Mouse (Mus musculus): ENCODE data around the gene Erich4. TPM values are rescaled to one million over a fixed set of nuclear protein-coding genes. Genes with fewer than 3 reads are reported as not detected.

Erich4 gene
- polyA plus RNA-seq, 1 experiment from 2014 or later: not detected

DNA sequence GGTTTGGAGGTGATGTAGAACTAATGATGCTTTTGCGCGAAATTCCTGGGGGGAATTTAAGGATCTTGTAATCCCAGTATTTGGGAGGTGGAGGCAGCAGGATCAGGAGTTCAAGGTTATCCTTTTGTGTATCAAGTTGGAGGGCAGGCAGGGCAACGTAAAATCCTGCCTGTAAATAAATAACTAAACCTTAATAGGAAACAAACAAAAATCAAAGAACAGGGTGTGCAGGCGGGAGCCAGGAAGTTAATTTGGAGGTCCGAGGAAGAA lies 4.0 kb upstream of the Erich4 start:
- H3K36me3 ChIP-seq (ENCODE audit: poor library complexity, severe bottlenecking): peaks cover 9% of the 10 kb centered on the region
- peak overlapping the region; percentile 59 for H3K9ac ChIP-seq
- peak overlapping the region; percentile 63 for H3K4me2 ChIP-seq
- no peaks in the 10 kb centered on the region for H3K9me3 ChIP-seq (replicated peaks)
- no peak for ATAC-seq
- no peak overlapping the region for H3K27ac ChIP-seq
- H3K4me1 ChIP-seq: peaks cover 10% of the 10 kb centered on the region
- WGBS: 23% methylated on average over 5 of the region's 5 CpGs
- H3K4me3 ChIP-seq: peak overlapping the region; percentile 60
- 0 out of 2 replicates have a peak, but pooled peaks cover 7% of the 10 kb centered on the region for H3K27me3 ChIP-seq

DNA sequence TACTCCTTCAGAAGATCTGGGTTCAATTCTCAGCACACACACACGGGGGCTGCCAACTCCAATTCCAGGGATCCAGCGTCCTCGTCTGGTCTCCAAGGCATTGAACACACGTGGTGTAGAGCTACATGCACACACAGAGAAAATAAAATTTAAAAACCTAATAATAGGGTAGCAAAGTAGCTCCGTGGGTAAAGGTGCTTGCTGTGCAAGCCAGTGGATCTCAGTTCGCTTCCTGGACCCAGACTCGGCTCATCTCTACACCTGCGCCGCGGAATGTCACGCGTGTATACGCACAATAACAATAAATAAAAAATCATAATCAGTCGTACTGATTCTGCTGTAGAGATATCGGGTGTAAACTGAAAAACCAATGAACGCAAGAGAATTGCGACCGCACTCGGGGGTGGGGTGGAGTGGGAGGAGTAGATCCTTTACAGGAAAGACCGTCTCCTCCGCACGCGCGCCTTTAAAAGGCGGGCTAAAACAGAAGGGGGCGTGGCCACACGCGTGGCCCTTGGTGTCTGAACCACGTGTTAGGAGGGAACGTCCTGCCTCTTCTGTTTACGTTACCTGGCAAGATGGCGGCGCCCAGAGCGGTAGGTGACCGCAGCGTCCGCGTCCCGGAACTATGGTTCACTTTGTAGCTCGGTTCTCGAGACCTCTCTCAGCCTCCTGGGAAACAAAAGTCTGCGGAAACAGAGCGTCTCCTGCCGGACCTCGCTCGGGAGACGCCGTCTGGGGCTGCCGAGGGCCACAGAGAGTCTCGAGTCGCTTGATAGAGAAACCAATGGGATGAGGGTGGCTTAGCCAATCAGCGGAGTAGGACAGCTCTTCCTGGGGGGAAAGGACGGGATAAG lies 3.4 kb upstream of the Erich4 start, which contains the start of gene Dmac2:
TSS of gene Dmac2 (plus strand) at position 550 of the 857 bp plus-strand sequence.
- Histone ChIP-seq H3K9me3 (replicated peaks) (no peaks in the 10 kb centered on the region), H3K9ac (peak within 1 kb of the TSS; percentile 59), H3K4me1 (peaks cover 10% of the 10 kb centered on the region), H3K4me3 (peak within 1 kb of the TSS; percentile 60), H3K36me3 (ENCODE audit: poor library complexity, severe bottlenecking) (peaks cover 4% of the 10 kb centered on the region), H3K27ac (no peak within 1 kb of the TSS), H3K4me2 (peak within 1 kb of the TSS; percentile 63), H3K27me3 (0 out of 2 replicates have a peak, but pooled peaks cover 7% of the 10 kb centered on the region)
- under 1% methylated on average over 53 of the region's 53 CpGs for WGBS
- ATAC-seq: peak; percentile 96

GRCm38 (mm10) chr7:25617376-25618160 lies 1.9 kb upstream of the Erich4 start:
- H3K9ac ChIP-seq: no peak overlapping the region
- H3K27me3 ChIP-seq: 0 out of 2 replicates have a peak, but pooled peaks cover 7% of the 10 kb centered on the region
- H3K4me1 ChIP-seq: peaks cover 10% of the 10 kb centered on the region
- no peaks in the 10 kb centered on the region; the same call in 1 of the 2 replicates for H3K36me3 ChIP-seq (ENCODE audit: poor library complexity, severe bottlenecking)
- ATAC-seq: no peak
- no peak overlapping the region for H3K27ac ChIP-seq
- WGBS: 87% methylated on average over 10 of the region's 10 CpGs
- H3K9me3 ChIP-seq (replicated peaks): no peaks in the 10 kb centered on the region
- no peak overlapping the region for H3K4me3 ChIP-seq
- H3K4me2 ChIP-seq: no peak overlapping the region

DNA sequence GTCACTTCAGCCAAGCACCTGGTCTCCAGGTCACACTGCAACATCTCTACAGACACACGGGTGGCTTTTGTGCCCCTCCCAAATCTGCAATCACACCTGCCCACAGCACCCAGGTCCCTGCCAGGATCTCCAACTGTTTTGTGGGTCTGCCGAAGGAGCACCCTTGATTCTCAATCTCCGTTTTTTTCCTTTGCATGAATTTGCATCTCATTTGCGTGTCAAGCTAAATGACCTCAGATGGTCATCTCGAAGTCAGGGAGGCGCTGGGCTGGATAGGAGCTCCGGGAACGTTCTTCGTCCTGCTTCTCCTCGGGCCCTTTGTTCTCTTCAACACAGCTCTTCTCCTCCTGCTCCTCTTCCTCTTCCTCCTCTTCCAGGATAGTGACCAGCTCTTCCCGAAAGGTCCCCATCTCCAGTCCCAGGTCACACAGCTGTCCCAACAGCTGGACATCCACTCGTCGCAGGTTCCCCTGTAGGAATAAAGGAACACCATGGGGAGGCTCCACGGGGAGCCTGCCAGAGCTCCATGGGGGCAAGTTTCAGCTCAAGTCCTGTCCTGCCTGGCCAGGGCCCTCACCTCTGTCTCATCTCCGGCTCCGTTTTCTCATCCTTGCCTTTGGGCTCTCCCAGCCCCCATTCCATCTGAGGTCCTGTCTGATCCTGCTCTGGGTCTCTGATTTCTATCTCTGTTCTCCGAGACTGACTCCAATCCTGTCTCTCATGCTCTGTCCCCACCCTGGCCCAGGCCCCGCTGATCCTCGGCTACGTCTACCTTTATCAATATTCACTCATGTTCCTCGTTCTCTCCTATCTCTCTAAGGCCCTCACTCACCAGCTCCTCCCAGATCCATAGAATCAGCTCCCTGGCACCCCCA lies 624 bp downstream of the Erich4 start:
- no peaks in the 10 kb centered on the region for H3K36me3 ChIP-seq (ENCODE audit: poor library complexity, severe bottlenecking)
- H3K4me2 ChIP-seq: no peak overlapping the region
- 0 out of 2 replicates have a peak, but pooled peaks cover 7% of the 10 kb centered on the region for H3K27me3 ChIP-seq
- H3K4me3 ChIP-seq: no peak overlapping the region
- H3K27ac ChIP-seq: no peak overlapping the region
- no peak overlapping the region for H3K9ac ChIP-seq
- WGBS: 72% methylated on average over 21 of the region's 21 CpGs
- H3K9me3 ChIP-seq (replicated peaks): no peaks in the 10 kb centered on the region
- peaks cover 9% of the 10 kb centered on the region for H3K4me1 ChIP-seq
- no peak for ATAC-seq

DNA sequence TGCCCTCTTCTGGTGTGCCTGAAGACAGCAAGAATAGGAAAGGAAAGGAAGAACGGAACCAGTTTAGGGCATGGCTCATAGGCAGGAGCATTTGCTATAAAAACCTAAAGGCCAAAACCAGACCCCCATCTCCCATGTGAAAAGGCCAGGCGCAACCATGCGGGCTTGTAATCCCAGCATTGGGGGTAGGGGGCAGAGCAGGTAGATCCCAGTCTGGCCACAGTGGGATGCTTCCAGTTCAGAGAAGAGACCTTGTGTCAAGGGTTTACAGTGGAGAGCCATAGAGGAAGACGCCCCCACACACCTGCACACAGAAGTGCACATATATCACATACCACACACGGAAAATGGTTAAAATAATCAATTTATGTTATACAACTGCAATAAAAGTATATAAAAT lies 1.6 kb downstream of the Erich4 start:
- Histone ChIP-seq H3K27me3 (0 out of 2 replicates have a peak, but pooled peaks cover 7% of the 10 kb centered on the region), H3K9me3 (replicated peaks) (no peaks in the 10 kb centered on the region), H3K4me3 (no peak overlapping the region), H3K9ac (no peak overlapping the region), H3K4me2 (no peak overlapping the region), H3K4me1 (0 out of 2 replicates have a peak, but pooled peaks cover 3% of the 10 kb centered on the region), H3K27ac (no peak overlapping the region), H3K36me3 (ENCODE audit: poor library complexity, severe bottlenecking) (no peaks in the 10 kb centered on the region)
- ATAC-seq: no peak
- 80% methylated on average over 5 of the region's 5 CpGs for WGBS

DNA sequence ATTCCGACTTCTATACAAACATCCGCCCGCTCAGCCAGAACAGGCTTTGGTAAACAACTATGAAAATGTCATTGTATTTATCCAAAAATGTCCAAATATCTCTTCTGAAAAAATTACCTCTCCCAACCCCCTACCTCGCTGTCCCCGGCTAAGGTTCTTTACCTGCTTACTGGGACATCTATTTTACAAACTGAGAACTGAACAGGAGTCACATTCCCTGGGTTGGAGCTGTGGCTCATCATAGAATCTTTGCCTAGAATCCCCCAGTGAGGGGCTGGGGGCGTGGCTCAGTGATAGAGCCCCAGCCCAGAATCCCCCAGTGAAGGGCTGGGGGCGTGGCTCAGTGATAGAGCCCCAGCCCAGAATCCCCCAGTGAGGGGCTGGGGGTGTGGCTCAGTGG lies 4.2 kb downstream of the Erich4 start:
- WGBS: 31% methylated on average over 7 of the region's 7 CpGs
- Histone ChIP-seq H3K4me3 (no peak overlapping the region), H3K4me2 (no peak overlapping the region), H3K9me3 (replicated peaks) (no peaks in the 10 kb centered on the region), H3K4me1 (no peaks in the 10 kb centered on the region), H3K27me3 (no peaks in the 10 kb centered on the region), H3K9ac (no peak overlapping the region), H3K27ac (no peak overlapping the region), H3K36me3 (ENCODE audit: poor library complexity, severe bottlenecking) (no peaks in the 10 kb centered on the region)
- no peak for ATAC-seq

- Histone ChIP-seq H3K27me3 (no peaks in the 10 kb centered on the region), H3K9me3 (replicated peaks) (no peaks in the 10 kb centered on the region), H3K4me2 (no peak overlapping the region), H3K27ac (no peak overlapping the region), H3K36me3 (ENCODE audit: poor library complexity, severe bottlenecking) (no peaks in the 10 kb centered on the region), H3K9ac (no peak overlapping the region), H3K4me1 (no peaks in the 10 kb centered on the region), H3K4me3 (no peak overlapping the region)
- WGBS: 45% methylated on average over 6 of the region's 6 CpGs
- ATAC-seq: no peak
These were observed 5.6 kb downstream of the Erich4 start for GRCm38 (mm10) chr7:25610056-25610455.

DNA sequence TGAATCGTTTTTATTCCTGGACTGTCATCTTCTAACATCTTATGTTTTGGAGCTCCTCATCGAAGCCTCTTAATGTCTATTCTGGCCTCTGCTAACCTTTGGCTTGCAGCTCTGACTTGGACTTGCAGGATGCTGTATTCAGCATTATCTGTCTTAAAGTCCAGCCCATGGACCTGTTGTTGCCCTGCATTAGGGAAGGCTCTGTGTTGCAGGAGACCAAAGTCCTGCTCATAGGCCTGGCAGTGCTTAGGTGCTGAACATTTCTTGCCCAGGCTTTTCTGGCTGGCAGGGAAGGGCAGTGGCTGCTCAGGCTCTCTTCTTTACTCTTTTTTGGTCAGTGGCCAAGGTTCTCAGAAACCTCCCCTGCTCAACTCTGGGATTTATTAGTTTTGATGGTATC lies 8.5 kb downstream of the Erich4 start:
- no peak overlapping the region for H3K27ac ChIP-seq
- no peaks in the 10 kb centered on the region for H3K27me3 ChIP-seq
- H3K4me2 ChIP-seq: no peak overlapping the region
- H3K36me3 ChIP-seq (ENCODE audit: poor library complexity, severe bottlenecking): no peaks in the 10 kb centered on the region
- H3K9me3 ChIP-seq (replicated peaks): no peaks in the 10 kb centered on the region
- WGBS: 79% methylated on average over 2 of the region's 2 CpGs
- no peak overlapping the region for H3K9ac ChIP-seq
- no peak overlapping the region for H3K4me3 ChIP-seq
- no peaks in the 10 kb centered on the region for H3K4me1 ChIP-seq
- ATAC-seq: no peak

- H3K9ac ChIP-seq: no peak overlapping the region
- no peak overlapping the region for H3K4me3 ChIP-seq
- H3K27ac ChIP-seq: no peak overlapping the region
- no peaks in the 10 kb centered on the region for H3K4me1 ChIP-seq
- no peaks in the 10 kb centered on the region for H3K9me3 ChIP-seq (replicated peaks)
- no peaks in the 10 kb centered on the region for H3K27me3 ChIP-seq
- no peaks in the 10 kb centered on the region for H3K36me3 ChIP-seq (ENCODE audit: poor library complexity, severe bottlenecking)
- no peak overlapping the region for H3K4me2 ChIP-seq
- ATAC-seq: no peak
- WGBS: 74% methylated on average over 4 of the region's 4 CpGs
These were observed 9.0 kb downstream of the Erich4 start for GRCm38 (mm10) chr7:25606625-25607063.

DNA sequence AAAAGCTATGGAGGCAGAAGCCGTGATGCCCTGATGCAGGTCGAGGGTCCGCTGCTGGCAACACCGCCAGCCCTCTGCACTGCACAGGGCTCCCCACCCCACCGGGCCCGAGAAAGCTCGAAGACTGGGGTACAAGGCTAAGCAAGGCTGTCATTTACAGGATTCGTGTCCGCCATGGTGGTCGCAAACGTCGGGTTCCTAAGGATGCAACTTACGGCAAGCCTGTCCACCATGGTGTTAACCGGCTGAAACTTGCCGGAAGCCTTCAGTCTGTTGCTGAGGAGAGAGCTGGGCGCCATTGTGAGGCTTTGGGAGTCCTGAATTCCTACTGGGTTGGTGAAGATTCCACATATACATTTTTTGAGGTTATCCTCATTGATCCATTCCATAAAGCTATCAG lies 14.3 kb downstream of the Erich4 start:
- Histone ChIP-seq H3K27ac (no peak overlapping the region), H3K9me3 (replicated peaks) (no peaks in the 10 kb centered on the region)
- 90% methylated on average over 16 of the region's 16 CpGs for WGBS

GRCm38 (mm10) chr7:25600666-25601065 lies 15.0 kb downstream of the Erich4 start:
- Histone ChIP-seq H3K27me3 (no peaks in the 10 kb centered on the region), H3K9me3 (replicated peaks) (no peaks in the 10 kb centered on the region), H3K36me3 (ENCODE audit: poor library complexity, severe bottlenecking) (no peaks in the 10 kb centered on the region), H3K4me2 (no peak overlapping the region), H3K4me1 (no peaks in the 10 kb centered on the region), H3K9ac (no peak overlapping the region), H3K4me3 (no peak overlapping the region), H3K27ac (no peak overlapping the region)
- ATAC-seq: no peak
- WGBS: 88% methylated on average over 11 of the region's 11 CpGs

More for the DNA sequence above, 14.3 kb downstream of the Erich4 start:
- Histone ChIP-seq H3K4me1 (no peaks in the 10 kb centered on the region), H3K4me2 (no peak overlapping the region), H3K4me3 (no peak overlapping the region), H3K27me3 (no peaks in the 10 kb centered on the region), H3K9ac (no peak overlapping the region), H3K36me3 (ENCODE audit: poor library complexity, severe bottlenecking) (no peaks in the 10 kb centered on the region)
- no peak for ATAC-seq
